Mouse (Mus musculus) neutrophil, adult 65 days (primary cell): ENCODE results near the gene Olfr555. TPM values are rescaled to one million over a fixed set of nuclear protein-coding genes. Genes with fewer than 3 reads are reported as not detected.

Experiments used
- total RNA-seq: library from RNA; stranded (reverse); gene quantifications from 2 replicates; pipeline ENCODE4 v1.2.4, GENCODE M21; 2023

Olfr555 gene
- not detected in 2 replicates for total RNA-seq

GRCm38 (mm10) chr7:102658523-102658922 is at the start of gene Olfr555:
Gene Olfr555 (plus strand): TSS chr7:102658823.

DNA sequence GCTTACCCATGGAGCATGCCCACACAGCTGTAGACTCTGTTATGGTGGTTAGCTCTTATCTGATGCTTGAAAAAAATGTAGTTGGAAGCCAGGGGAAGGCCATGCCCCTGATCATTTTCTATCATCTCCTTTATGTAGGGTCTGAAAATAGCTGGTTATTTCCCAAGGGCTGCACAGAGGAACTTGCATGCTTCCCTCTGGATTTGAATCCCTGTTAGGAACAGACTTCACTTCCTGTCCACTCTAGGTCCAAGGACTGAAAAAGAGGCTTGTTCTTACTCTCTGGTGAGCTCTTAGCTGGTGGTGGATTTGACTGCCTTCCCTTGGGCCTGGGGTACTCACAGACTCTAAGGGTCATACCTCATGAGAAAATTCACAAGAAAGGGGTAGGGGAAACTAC is 40.5 kb upstream of the Olfr555 start, which contains the start of gene Olfr553:
Gene Olfr553, minus strand, starts transcription at position 101 of the 400 bp plus-strand sequence.

DNA sequence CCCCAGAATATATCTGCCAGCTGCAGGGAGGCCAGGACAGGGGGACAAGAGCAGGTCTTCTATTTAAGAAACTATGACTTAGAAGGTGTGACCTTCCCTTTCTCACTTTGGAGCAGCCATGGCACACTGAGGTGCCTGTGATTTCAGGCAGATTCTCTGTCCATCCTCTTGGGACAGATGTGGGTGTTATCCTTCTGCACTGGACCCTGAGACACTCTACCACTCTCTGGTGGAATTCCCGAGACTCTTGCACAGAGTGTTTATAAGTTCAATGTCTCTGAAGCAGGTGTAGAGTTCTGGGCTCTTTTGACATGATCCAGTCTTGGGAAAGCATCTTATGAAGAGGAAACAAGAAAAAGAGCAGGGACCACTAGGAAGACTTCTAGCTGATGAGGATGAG is 20.5 kb upstream of the Olfr555 start, which contains the start of gene Olfr554:
Gene Olfr554, plus strand, starts transcription at position 301 of the 400 bp plus-strand sequence.

DNA sequence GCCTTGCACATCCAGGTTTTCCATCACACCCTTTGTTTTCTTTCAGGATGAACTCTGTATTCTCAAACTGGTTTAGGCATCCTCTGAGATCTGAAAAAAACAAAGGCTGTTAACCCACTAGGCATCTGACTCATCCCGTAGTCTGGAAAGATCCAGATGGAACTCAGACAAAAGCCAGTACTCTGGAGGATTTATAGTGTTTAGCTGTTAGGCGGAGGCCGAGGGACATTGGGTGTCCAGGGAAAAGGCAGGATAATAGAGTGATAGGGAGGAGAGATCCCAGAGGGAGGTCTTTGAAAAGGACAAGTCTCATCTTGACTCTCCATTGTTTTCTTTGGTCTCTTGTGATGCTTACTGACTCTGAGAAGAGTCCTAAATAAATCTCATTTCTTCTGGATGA is 6.0 kb downstream of the Olfr555 start, which contains the start of gene Olfr556:
Gene Olfr556, plus strand, starts transcription at position 301 of the 400 bp plus-strand sequence.

GRCm38 (mm10) chr7:102686944-102687501 is 28.4 kb downstream of the Olfr555 start, which contains the start of gene Trim68:
Gene Trim68 (minus strand): TSS chr7:102687327.

GRCm38 (mm10) chr7:102695358-102696125 is 36.9 kb downstream of the Olfr555 start, which contains the start of gene Olfr557:
Gene Olfr557 (plus strand): TSS chr7:102695910.

GRCm38 (mm10) chr7:102701915-102702314 is 43.3 kb downstream of the Olfr555 start, which contains the start of gene Olfr558:
Gene Olfr558 (plus strand): TSS chr7:102702215.

Other genes with a start within 250 kb of the Olfr555 start
- gene Rrm1, start 217.1 kb upstream of the Olfr555 start, total RNA-seq: 66.2 and 90.8 TPM in 2 replicates
- gene Olfr543, start 177.1 kb upstream of the Olfr555 start, total RNA-seq: not detected in 2 replicates
- gene Olfr544, start 170.5 kb upstream of the Olfr555 start, total RNA-seq: not detected in 2 replicates
- not detected in 2 replicates for gene Olfr545, start 159.2 kb upstream of the Olfr555 start, total RNA-seq
- not detected in 2 replicates for gene Olfr547, start 124.1 kb upstream of the Olfr555 start, total RNA-seq
- not detected in 2 replicates for gene Olfr548-ps1, start 117.9 kb upstream of the Olfr555 start, total RNA-seq
- gene Olfr549, start 109.0 kb upstream of the Olfr555 start, total RNA-seq: not detected in 2 replicates
- gene Trim21, start 93.3 kb upstream of the Olfr555 start, total RNA-seq: 15.1 and 20.6 TPM in 2 replicates
- gene Olfr550, start 87.4 kb upstream of the Olfr555 start, total RNA-seq: not detected in 2 replicates
- not detected in 2 replicates for gene Olfr551, start 66.9 kb upstream of the Olfr555 start, total RNA-seq
- gene Olfr552, start 61.1 kb upstream of the Olfr555 start, total RNA-seq: 0.19 TPM in 1 of 2 replicates, not detected in the other
- not detected in 2 replicates for gene Olfr553, start 40.6 kb upstream of the Olfr555 start, total RNA-seq
- not detected in 2 replicates for gene Olfr554, start 20.4 kb upstream of the Olfr555 start, total RNA-seq
- not detected in 2 replicates for gene Olfr556, start 6.1 kb downstream of the Olfr555 start, total RNA-seq
- gene Trim68, start 28.5 kb downstream of the Olfr555 start, total RNA-seq: 2.0 and 2.8 TPM in 2 replicates
- not detected in 2 replicates for gene Olfr557, start 37.1 kb downstream of the Olfr555 start, total RNA-seq
- gene Olfr558, start 43.4 kb downstream of the Olfr555 start, total RNA-seq: not detected in 2 replicates
- not detected in 2 replicates for gene Olfr33, start 60.2 kb downstream of the Olfr555 start, total RNA-seq
- gene Olfr559, start 68.7 kb downstream of the Olfr555 start, total RNA-seq: not detected in 2 replicates
- gene Olfr560, start 100.5 kb downstream of the Olfr555 start, total RNA-seq: not detected in 2 replicates
- gene Olfr78, start 100.6 kb downstream of the Olfr555 start, total RNA-seq: not detected in 2 replicates
- not detected in 2 replicates for gene Olfr561, start 112.4 kb downstream of the Olfr555 start, total RNA-seq
- not detected in 2 replicates for gene Olfr564, start 144.7 kb downstream of the Olfr555 start, total RNA-seq
- gene Olfr566, start 199.9 kb downstream of the Olfr555 start, total RNA-seq: not detected in 2 replicates
- gene Olfr568, start 218.3 kb downstream of the Olfr555 start, total RNA-seq: not detected in 2 replicates
- gene Olfr569, start 232.1 kb downstream of the Olfr555 start, total RNA-seq: not detected in 2 replicates
- not detected in 2 replicates for gene Olfr570, start 235.8 kb downstream of the Olfr555 start, total RNA-seq